In the genomic region with DNA sequence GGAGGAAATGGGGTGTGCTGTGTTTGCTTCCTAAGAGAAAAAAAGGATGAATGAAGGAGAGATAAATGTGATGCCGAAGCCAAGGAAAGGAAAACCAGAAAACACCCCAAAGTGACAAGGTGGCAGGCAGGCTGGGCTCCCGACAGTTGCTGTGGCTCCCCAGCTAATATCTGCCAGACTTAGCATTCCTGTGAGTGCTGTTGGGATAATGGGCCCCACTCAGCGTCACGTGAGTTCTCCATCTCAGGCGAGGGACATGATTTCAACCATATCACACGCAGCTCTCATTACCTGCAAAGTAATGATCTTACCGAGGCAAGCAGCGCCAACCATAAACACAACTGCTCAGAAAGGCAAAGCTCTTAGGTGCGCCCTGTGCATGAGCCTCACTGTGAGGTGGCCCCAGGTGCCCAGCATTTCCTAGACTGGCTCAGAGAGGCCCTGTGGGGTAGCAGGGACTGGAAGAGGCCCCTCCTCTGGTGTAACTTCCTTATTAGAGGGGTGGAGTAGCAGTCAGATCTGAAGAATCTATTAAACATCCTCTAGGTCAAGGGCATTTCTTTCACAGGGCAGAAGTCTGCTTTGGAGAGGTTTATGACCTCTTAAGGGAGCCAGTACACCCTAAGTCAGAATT, we compare ENCODE assay signal across 11 mouse cellular contexts. TPM values are rescaled to one million over a fixed set of nuclear protein-coding genes. Genes with fewer than 3 reads are reported as not detected.
DNase-seq lines count a peak whose midpoint lies in the region; ATAC-seq lines count a peak whose summit lies in the region.
"Had no signal": no experiment of that assay in that cellular context is flagged by ENCODE, and none has a peak within 500 bp of the region (broad histone marks: within the 10 kb centered on the region; RNA-seq: fewer than 3 reads in every experiment).

No protein-coding gene starts in this region.

- no peak for ATAC-seq in heart, embryonic 11.5 days (replicated peaks; ENCODE audit: insufficient number of reproducible peaks, low FRiP score, low TSS enrichment)
- peak; percentile 37; the same call in 1 of the 2 replicates for ATAC-seq in forebrain, embryonic 12.5 days (ENCODE audit: low FRiP score)

- no peaks in the 10 kb centered on the region for H3K27me3 ChIP-seq in heart, embryonic 11.5 days (ENCODE audit: control insufficient read depth, insufficient read depth, low read length)
- no peaks in the 10 kb centered on the region for H3K27me3 ChIP-seq in forebrain, embryonic 12.5 days
- no peaks in the 10 kb centered on the region for H3K27me3 ChIP-seq in limb, embryonic 10.5 days (ENCODE audit: low read depth, poor library complexity, severe bottlenecking)

- intact Hi-C loops in heart, postnatal 14 days (cut with DNase I), result no loop called here

- H3K4me3 ChIP-seq in heart, embryonic 11.5 days (ENCODE audit: low read depth, low read length), result no peak overlapping the region
- no peak overlapping the region for H3K4me3 ChIP-seq in forebrain, embryonic 12.5 days (replicated peaks)
- peak overlapping the region; percentile 23 for H3K4me3 ChIP-seq in limb, embryonic 10.5 days
- H3K4me3 ChIP-seq: left cerebral cortex, adult 2 months had no signal

- 0 out of 2 replicates have a peak overlapping the region, but pooled peaks have one; percentile 0 for H3K9ac ChIP-seq in heart, embryonic 11.5 days (ENCODE audit: low read depth, low read length)
- H3K9ac ChIP-seq in forebrain, embryonic 12.5 days, result 0 out of 2 replicates have a peak overlapping the region, but pooled peaks have one; percentile 29

- no peaks in the 10 kb centered on the region for H3K36me3 ChIP-seq in heart, embryonic 11.5 days (ENCODE audit: control insufficient read depth, insufficient read depth, low read length)
- peaks cover 12% of the 10 kb centered on the region for H3K36me3 ChIP-seq in forebrain, embryonic 12.5 days (replicated peaks)
- H3K36me3 ChIP-seq in limb, embryonic 10.5 days, result peaks cover 22% of the 10 kb centered on the region

- peaks cover 30% of the 10 kb centered on the region for H3K4me1 ChIP-seq in heart, embryonic 11.5 days (ENCODE audit: control insufficient read depth, insufficient read depth, low read length)
- peaks cover 38% of the 10 kb centered on the region for H3K4me1 ChIP-seq in forebrain, embryonic 12.5 days
- H3K4me1 ChIP-seq in limb, embryonic 10.5 days, result peaks cover 46% of the 10 kb centered on the region

- H3K9me3 ChIP-seq in heart, embryonic 11.5 days (replicated peaks; ENCODE audit: control insufficient read depth, low read length), result no peaks in the 10 kb centered on the region
- 0 out of 2 replicates have a peak, but pooled peaks cover 12% of the 10 kb centered on the region for H3K9me3 ChIP-seq in forebrain, embryonic 12.5 days
- H3K9me3 ChIP-seq in limb, embryonic 10.5 days (replicated peaks), result no peaks in the 10 kb centered on the region

- H3K27ac ChIP-seq in heart, embryonic 11.5 days (ENCODE audit: low read depth, low read length), result no peak overlapping the region
- H3K27ac ChIP-seq in forebrain, embryonic 12.5 days, result 0 out of 2 replicates have a peak overlapping the region, but pooled peaks have one; percentile 31
- peak overlapping the region; percentile 85 for H3K27ac ChIP-seq in limb, embryonic 10.5 days
- H3K27ac ChIP-seq: left cerebral cortex, adult 2 months had no signal

- 39% methylated on average over 9 of the region's 9 CpGs for WGBS in heart, embryonic 11.5 days (ENCODE audit: insufficient replicate concordance)
- WGBS in forebrain, embryonic 12.5 days, result 27% methylated on average over 9 of the region's 9 CpGs
- WGBS in limb, embryonic 10.5 days, result 42% methylated on average over 9 of the region's 9 CpGs

- H3K4me2 ChIP-seq in heart, embryonic 11.5 days, result peak overlapping the region; percentile 24
- H3K4me2 ChIP-seq in forebrain, embryonic 12.5 days, result peak overlapping the region; percentile 19; the same call in 1 of the 2 replicates

- no peak for DNase-seq in heart, postnatal 14 days
- DNase-seq in A20 (ENCODE audit: low read depth, low spot score), result peak; percentile 32
- peak; percentile 40 for DNase-seq in limb, embryonic 10.5 days (ENCODE audit: low spot score)
- no peak for DNase-seq in thymus, postnatal 36 days
- DNase-seq in thymus, adult 18-20 months, result no peak
- DNase-seq in urinary bladder, postnatal 4 days (ENCODE audit: low spot score in 2 of 2), result no peak
- DNase-seq: cerebellum, adult 8-10 months; lung, postnatal 4 days had no signal

RNA-seq across cellular contexts. Expression of gene Bcl9, which starts 41.9 kb away (rescaled TPM):
- polyA plus RNA-seq in heart, embryonic 11.5 days (2014; fragmentation: Nextera tagmentation; extraction: Ambion mirVana), result 38.5 and 40.8 TPM in 2 replicates
- 10 to 100 TPM; 24.6 to 27.2 TPM for total RNA-seq in heart, postnatal 14 days (2021)
- polyA plus RNA-seq in forebrain, embryonic 12.5 days (2016; fragmentation: Nextera tagmentation; extraction: Ambion mirVana), result 82.8 and 91.9 TPM in 2 replicates
- polyA plus RNA-seq in limb, embryonic 10.5 days (2016; fragmentation: Nextera tagmentation; extraction: Ambion mirVana), result 63.0 and 74.2 TPM in 2 replicates

Comparison
In these comparisons a context has a peak if more than half of its experiments do, and no peak if none do; other contexts are left out.
1. DNase-seq: peak in A20 (single experiment) and limb, embryonic 10.5 days (single experiment); none in heart, postnatal 14 days (0 of 2), thymus, postnatal 36 days (0 of 2), thymus, adult 18-20 months (0 of 2) and urinary bladder, postnatal 4 days (0 of 2).